Mouse (Mus musculus) olfactory bulb, adult 2 months (tissue): ENCODE results near the gene C3.

Experiments
- CTCF ChIP-seq: fragments of 200-500 bp; IDR thresholded peaks from 2 replicates; pipeline ENCODE4 v1.5.1; 2012; ENCODE audit warnings: low read depth, mild to moderate bottlenecking, low read length, moderate library complexity; ENCODE audit not compliant: insufficient read depth
- POLR2A ChIP-seq: fragments of 200-500 bp; IDR thresholded peaks from 2 replicates; pipeline ENCODE4 v1.6.1; 2012; ENCODE audit warnings: mild to moderate bottlenecking, low read depth, low read length, moderate library complexity; ENCODE audit not compliant: insufficient read depth

DNA sequence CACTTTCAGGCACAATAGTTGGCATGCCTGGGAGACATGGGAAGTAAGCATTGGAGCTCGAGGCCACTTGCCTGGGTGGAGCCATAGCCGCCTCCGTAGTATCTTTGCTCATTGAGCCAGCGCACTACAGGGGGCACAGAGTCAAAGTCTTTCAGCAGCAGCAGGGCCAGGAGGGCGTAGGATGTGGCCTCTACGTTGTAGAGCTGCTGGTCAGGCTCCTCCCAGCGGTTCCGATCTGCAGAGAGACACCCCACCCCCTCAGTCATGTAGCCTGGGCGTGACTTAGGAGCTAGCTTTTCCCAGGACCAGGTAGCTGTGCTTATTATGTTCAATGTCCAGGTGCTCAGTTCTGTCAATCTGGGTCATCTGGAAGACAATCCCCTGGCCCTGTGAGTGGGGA lies 16.4 kb downstream of the C3 start:
- TF ChIP-seq CTCF = no peak
- no peak for TF ChIP-seq POLR2A
